Mouse (Mus musculus): ENCODE measurements around the gene Enox1.

DNA sequence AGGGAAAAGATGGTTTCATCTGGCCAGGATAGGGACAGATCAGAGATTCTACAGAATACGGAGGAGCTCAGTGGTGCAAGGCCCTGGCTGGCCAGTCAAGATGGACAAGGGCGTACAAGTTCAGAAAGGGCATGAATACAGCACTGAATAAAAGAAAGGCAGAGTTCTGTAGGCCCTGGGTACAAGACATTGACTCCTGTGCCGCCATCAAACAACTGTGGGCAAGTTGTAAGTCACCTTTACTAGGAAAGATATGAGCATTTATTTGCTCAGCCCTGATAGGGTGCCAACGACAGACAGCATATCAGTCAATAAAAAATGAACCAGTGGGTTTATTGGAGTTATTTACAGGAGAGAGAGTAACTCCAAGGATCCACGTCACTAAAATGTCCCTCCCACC, 373.1 kb downstream of the Enox1 start:
- no peak for TF ChIP-seq POLR2A (IDR thresholded peaks at IDR 0.05; ENCODE audit: low read depth, low read length)
- no peak for TF ChIP-seq CTCF (conservative IDR thresholded peaks at IDR 0.05; ENCODE audit: insufficient read depth, insufficient read length, low read depth, low read length)

Measured in kidney, adult 2 months (tissue).